ENCODE assay signal across 8 mouse cellular contexts in the genomic region with DNA sequence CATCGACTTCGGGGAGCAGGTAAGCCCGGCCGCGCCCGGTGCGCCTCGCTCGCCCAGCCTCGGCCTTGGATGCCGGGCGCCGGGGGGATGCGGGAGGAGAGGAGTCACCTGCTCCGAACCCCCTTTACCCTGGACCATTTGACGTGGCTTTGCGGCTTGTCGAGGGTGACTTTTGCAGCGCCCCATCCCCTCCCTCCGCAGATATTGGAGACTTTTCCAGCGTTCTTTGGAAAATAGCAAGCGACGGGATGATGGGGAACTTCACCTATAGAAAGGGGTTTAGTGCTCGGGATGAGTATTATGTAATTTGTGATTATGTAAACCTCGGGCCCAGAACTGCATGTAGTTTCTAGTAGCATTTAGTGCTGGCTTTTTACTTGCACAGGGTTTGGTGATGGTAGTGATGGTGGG. TPM values are rescaled to one million over a fixed set of nuclear protein-coding genes. Genes with fewer than 3 reads are reported as not detected.
DNase-seq lines count a peak whose midpoint lies in the region; ATAC-seq lines count a peak whose summit lies in the region.

No protein-coding gene starts in this region.

- H3K4me3 ChIP-seq in kidney, embryonic 14.5 days (ENCODE audit: low read length) = peak overlapping the region; percentile 77
- peak overlapping the region; percentile 76 for H3K4me3 ChIP-seq in hindbrain, embryonic 11.5 days (ENCODE audit: low read depth, low read length)
- peak overlapping the region; percentile 71 for H3K4me3 ChIP-seq in midbrain, embryonic 11.5 days (ENCODE audit: low read depth, low read length)

- H3K36me3 ChIP-seq in kidney, embryonic 14.5 days (ENCODE audit: control insufficient read depth, insufficient read depth, low read length) = no peaks in the 10 kb centered on the region
- H3K36me3 ChIP-seq in hindbrain, embryonic 11.5 days (ENCODE audit: control insufficient read depth, insufficient read depth, low read length) = no peaks in the 10 kb centered on the region
- H3K36me3 ChIP-seq in midbrain, embryonic 11.5 days (ENCODE audit: control insufficient read depth, insufficient read depth, low read length) = no peaks in the 10 kb centered on the region

- under 1% methylated on average over 25 of the region's 25 CpGs for WGBS in kidney, embryonic 14.5 days
- under 1% methylated on average over 25 of the region's 25 CpGs for WGBS in hindbrain, embryonic 11.5 days
- WGBS in midbrain, embryonic 11.5 days = under 1% methylated on average over 25 of the region's 25 CpGs

- DNase-seq in kidney, adult 8-10 months = no peak
- peak; percentile 36 for DNase-seq in adipocyte (ENCODE audit: low spot score)
- DNase-seq in hindbrain, embryonic 11.5 days (ENCODE audit: low spot score) = no peak
- DNase-seq in midbrain, embryonic 11.5 days (ENCODE audit: low spot score, missing footprints) = no peak
- no peak for DNase-seq in urinary bladder, postnatal 36 days (ENCODE audit: low spot score in 2 of 2)
- no peak for DNase-seq in gastrocnemius, postnatal 36 days
- DNase-seq in adrenal gland, postnatal 14 days = no peak

- H3K4me1 ChIP-seq in kidney, embryonic 14.5 days (ENCODE audit: control insufficient read depth, insufficient read depth, low read length) = peaks cover 4% of the 10 kb centered on the region; the same call in 1 of the 2 replicates
- H3K4me1 ChIP-seq in hindbrain, embryonic 11.5 days (replicated peaks; ENCODE audit: control insufficient read depth, insufficient read depth, low read length) = no peaks in the 10 kb centered on the region
- H3K4me1 ChIP-seq in midbrain, embryonic 11.5 days (ENCODE audit: control insufficient read depth, insufficient read depth, low read length) = peaks cover 4% of the 10 kb centered on the region; the same call in 1 of the 2 replicates

- peak; percentile 37 for ATAC-seq in kidney, embryonic 14.5 days (ENCODE audit: low FRiP score, low TSS enrichment)
- ATAC-seq in hindbrain, embryonic 11.5 days (ENCODE audit: low FRiP score) = peak; percentile 51
- ATAC-seq in midbrain, embryonic 11.5 days (ENCODE audit: low FRiP score) = no peak

- no peak overlapping the region for H3K27ac ChIP-seq in kidney, embryonic 14.5 days (ENCODE audit: low read depth, low read length)
- peak overlapping the region; percentile 89 for H3K27ac ChIP-seq in hindbrain, embryonic 11.5 days (ENCODE audit: low read depth, low read length)
- peak overlapping the region; percentile 75 for H3K27ac ChIP-seq in midbrain, embryonic 11.5 days (ENCODE audit: low read depth, low read length)

- no peaks in the 10 kb centered on the region; the same call in 1 of the 2 replicates for H3K27me3 ChIP-seq in kidney, embryonic 14.5 days (ENCODE audit: control insufficient read depth, insufficient read depth, low read length)
- 0 out of 2 replicates have a peak, but pooled peaks cover 2% of the 10 kb centered on the region for H3K27me3 ChIP-seq in hindbrain, embryonic 11.5 days (ENCODE audit: control insufficient read depth, insufficient read depth, low read length)
- peaks cover 6% of the 10 kb centered on the region for H3K27me3 ChIP-seq in midbrain, embryonic 11.5 days (ENCODE audit: control insufficient read depth, insufficient read depth, low read length)

- no peaks in the 10 kb centered on the region for H3K9me3 ChIP-seq in kidney, embryonic 14.5 days (ENCODE audit: control insufficient read depth, low read length)
- no peaks in the 10 kb centered on the region for H3K9me3 ChIP-seq in hindbrain, embryonic 11.5 days (ENCODE audit: control insufficient read depth, low read length)
- no peaks in the 10 kb centered on the region for H3K9me3 ChIP-seq in midbrain, embryonic 11.5 days (ENCODE audit: control insufficient read depth, low read length)

- intact Hi-C loops in gastrocnemius, postnatal 36 days (cut with DNase I) = loop anchor here (5.0 kb wide), 3 partner anchors 35 to 105 kb away; no protein-coding TSS in a partner anchor

- H3K9ac ChIP-seq in kidney, embryonic 14.5 days (ENCODE audit: low read depth, low read length) = peak overlapping the region; percentile 79
- peak overlapping the region; percentile 91 for H3K9ac ChIP-seq in hindbrain, embryonic 11.5 days (ENCODE audit: low read depth, low read length)
- H3K9ac ChIP-seq in midbrain, embryonic 11.5 days (ENCODE audit: low read length) = peak overlapping the region; percentile 90

- H3K4me2 ChIP-seq in kidney, embryonic 14.5 days (replicated peaks; ENCODE audit: low read depth, low read length) = peak overlapping the region; percentile 90
- peak overlapping the region; percentile 82 for H3K4me2 ChIP-seq in hindbrain, embryonic 11.5 days (replicated peaks; ENCODE audit: low read depth, low read length)
- H3K4me2 ChIP-seq in midbrain, embryonic 11.5 days = peak overlapping the region; percentile 85

RNA-seq across cellular contexts. Expression of a gene that starts 0.6 kb away (rescaled TPM):
- polyA plus RNA-seq in kidney, embryonic 14.5 days (2014; fragmentation: Nextera tagmentation; extraction: Ambion mirVana) = 6.1 and 10.3 TPM in 2 replicates
- polyA plus RNA-seq in hindbrain, embryonic 11.5 days (2014; fragmentation: Nextera tagmentation; extraction: Ambion mirVana) = 12.1 and 13.9 TPM in 2 replicates
- polyA plus RNA-seq in midbrain, embryonic 11.5 days (2014; fragmentation: Nextera tagmentation; extraction: Ambion mirVana) = 8.2 and 8.6 TPM in 2 replicates
- total RNA-seq in gastrocnemius, postnatal 36 days (2021) = 100 to 1,000 TPM; 107 to 112 TPM
- total RNA-seq in adrenal gland, postnatal 14 days (2021) = 30.2 and 34.6 TPM in 2 replicates
